Mouse (Mus musculus): ENCODE measurements around the gene Ascc1. TPM values are rescaled to one million over a fixed set of nuclear protein-coding genes. Genes with fewer than 3 reads are reported as not detected.

The Ascc1 gene
- polyA plus RNA-seq, 1 experiment from 2014 or later, result 44.1 TPM

GRCm38 (mm10) chr10:60023751-60024150, 21.1 kb downstream of the Ascc1 start:
- WGBS, result 82% methylated on average over 1 of the region's 1 CpGs
- 0 out of 2 replicates have a peak, but pooled peaks have one; percentile 32 for ATAC-seq (replicated peaks; ENCODE audit: extremely low read depth, insufficient read depth, low FRiP score)
- H3K36me3 ChIP-seq (ENCODE audit: control insufficient read depth, insufficient read depth), result no peaks in the 10 kb centered on the region
- H3K4me3 ChIP-seq (ENCODE audit: low read length), result no peak overlapping the region
- no peaks in the 10 kb centered on the region for H3K27me3 ChIP-seq (ENCODE audit: control insufficient read depth, insufficient read depth, low read length)
- no peak overlapping the region for H3K4me2 ChIP-seq (ENCODE audit: low read depth, low read length)
- no peak overlapping the region for H3K9ac ChIP-seq (ENCODE audit: low read length)
- no peaks in the 10 kb centered on the region for H3K9me3 ChIP-seq (replicated peaks; ENCODE audit: control insufficient read depth, low read length)
- H3K27ac ChIP-seq (ENCODE audit: low read length), result no peak overlapping the region
- H3K4me1 ChIP-seq (ENCODE audit: control insufficient read depth, insufficient read depth, low read length), result no peaks in the 10 kb centered on the region

- no peak for ATAC-seq (replicated peaks; ENCODE audit: extremely low read depth, insufficient read depth, low FRiP score)
- 57% methylated on average over 13 of the region's 13 CpGs for WGBS
- no peak overlapping the region for H3K4me2 ChIP-seq (ENCODE audit: low read depth, low read length)
- H3K4me1 ChIP-seq (ENCODE audit: control insufficient read depth, insufficient read depth, low read length), result no peaks in the 10 kb centered on the region; the same call in 1 of the 2 replicates
- no peaks in the 10 kb centered on the region for H3K27me3 ChIP-seq (ENCODE audit: control insufficient read depth, insufficient read depth, low read length)
- no peak overlapping the region for H3K4me3 ChIP-seq (ENCODE audit: low read length)
- no peaks in the 10 kb centered on the region for H3K36me3 ChIP-seq (ENCODE audit: control insufficient read depth, insufficient read depth)
- H3K27ac ChIP-seq (ENCODE audit: low read length), result no peak overlapping the region
- H3K9ac ChIP-seq (ENCODE audit: low read length), result no peak overlapping the region
- H3K9me3 ChIP-seq (replicated peaks; ENCODE audit: control insufficient read depth, low read length), result no peaks in the 10 kb centered on the region
Observed at GRCm38 (mm10) chr10:60026759-60027395, 24.3 kb downstream of the Ascc1 start.

DNA sequence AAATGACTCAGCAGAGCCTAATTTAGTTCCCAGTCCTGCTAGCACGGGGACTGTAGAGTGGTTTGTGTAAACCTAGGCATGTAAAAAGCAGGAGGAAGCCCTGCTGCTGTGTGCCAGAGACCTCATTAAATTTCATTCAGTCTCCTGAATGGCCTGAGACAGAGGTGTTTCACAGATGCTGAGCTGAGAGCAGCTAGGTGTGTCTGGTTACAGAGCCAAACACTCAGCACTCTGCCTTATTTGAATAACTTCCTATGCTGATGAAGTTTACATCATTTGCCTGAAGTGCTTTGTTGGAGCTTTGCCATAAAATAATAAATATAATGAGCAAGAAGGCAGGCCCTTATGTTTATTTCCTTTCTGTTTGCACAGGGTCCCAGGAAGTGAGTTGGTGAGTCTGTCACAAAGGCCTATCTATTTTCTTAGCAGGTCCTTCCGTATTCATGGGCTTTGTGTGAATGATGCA, 25.0 kb downstream of the Ascc1 start:
- H3K9me3 ChIP-seq (replicated peaks; ENCODE audit: control insufficient read depth, low read length), result no peaks in the 10 kb centered on the region

GRCm38 (mm10) chr10:60028181-60028580, 25.6 kb downstream of the Ascc1 start:
- no peaks in the 10 kb centered on the region for H3K9me3 ChIP-seq (replicated peaks; ENCODE audit: control insufficient read depth, low read length)
- peaks cover 5% of the 10 kb centered on the region for H3K4me1 ChIP-seq (ENCODE audit: control insufficient read depth, insufficient read depth, low read length)
- no peak overlapping the region for H3K27ac ChIP-seq (ENCODE audit: low read length)
- H3K27me3 ChIP-seq (ENCODE audit: control insufficient read depth, insufficient read depth, low read length), result no peaks in the 10 kb centered on the region
- H3K36me3 ChIP-seq (ENCODE audit: control insufficient read depth, insufficient read depth), result no peaks in the 10 kb centered on the region
- no peak overlapping the region for H3K9ac ChIP-seq (ENCODE audit: low read length)
- 74% methylated on average over 7 of the region's 7 CpGs for WGBS
- H3K4me3 ChIP-seq (ENCODE audit: low read length), result no peak overlapping the region
- H3K4me2 ChIP-seq (ENCODE audit: low read depth, low read length), result no peak overlapping the region
- no peak for ATAC-seq (replicated peaks; ENCODE audit: extremely low read depth, insufficient read depth, low FRiP score)

More for the DNA sequence above, 25.0 kb downstream of the Ascc1 start:
- no peak overlapping the region for H3K4me3 ChIP-seq (ENCODE audit: low read length)
- H3K4me1 ChIP-seq (ENCODE audit: control insufficient read depth, insufficient read depth, low read length), result peaks cover 4% of the 10 kb centered on the region
- H3K4me2 ChIP-seq (ENCODE audit: low read depth, low read length), result no peak overlapping the region
- WGBS, result 60% methylated on average over 2 of the region's 2 CpGs
- no peak for ATAC-seq (replicated peaks; ENCODE audit: extremely low read depth, insufficient read depth, low FRiP score)
- no peak overlapping the region for H3K27ac ChIP-seq (ENCODE audit: low read length)
- H3K27me3 ChIP-seq (ENCODE audit: control insufficient read depth, insufficient read depth, low read length), result no peaks in the 10 kb centered on the region
- no peaks in the 10 kb centered on the region for H3K36me3 ChIP-seq (ENCODE audit: control insufficient read depth, insufficient read depth)
- no peak overlapping the region for H3K9ac ChIP-seq (ENCODE audit: low read length)

GRCm38 (mm10) chr10:60028979-60029378, 26.4 kb downstream of the Ascc1 start:
- peaks cover 6% of the 10 kb centered on the region for H3K4me1 ChIP-seq (ENCODE audit: control insufficient read depth, insufficient read depth, low read length)
- H3K36me3 ChIP-seq (ENCODE audit: control insufficient read depth, insufficient read depth), result no peaks in the 10 kb centered on the region
- no peak overlapping the region for H3K27ac ChIP-seq (ENCODE audit: low read length)
- no peak for ATAC-seq (replicated peaks; ENCODE audit: extremely low read depth, insufficient read depth, low FRiP score)
- H3K9me3 ChIP-seq (replicated peaks; ENCODE audit: control insufficient read depth, low read length), result no peaks in the 10 kb centered on the region
- H3K4me2 ChIP-seq (ENCODE audit: low read depth, low read length), result no peak overlapping the region
- no peaks in the 10 kb centered on the region for H3K27me3 ChIP-seq (ENCODE audit: control insufficient read depth, insufficient read depth, low read length)
- no peak overlapping the region for H3K9ac ChIP-seq (ENCODE audit: low read length)
- 69% methylated on average over 7 of the region's 7 CpGs for WGBS
- H3K4me3 ChIP-seq (ENCODE audit: low read length), result no peak overlapping the region

DNA sequence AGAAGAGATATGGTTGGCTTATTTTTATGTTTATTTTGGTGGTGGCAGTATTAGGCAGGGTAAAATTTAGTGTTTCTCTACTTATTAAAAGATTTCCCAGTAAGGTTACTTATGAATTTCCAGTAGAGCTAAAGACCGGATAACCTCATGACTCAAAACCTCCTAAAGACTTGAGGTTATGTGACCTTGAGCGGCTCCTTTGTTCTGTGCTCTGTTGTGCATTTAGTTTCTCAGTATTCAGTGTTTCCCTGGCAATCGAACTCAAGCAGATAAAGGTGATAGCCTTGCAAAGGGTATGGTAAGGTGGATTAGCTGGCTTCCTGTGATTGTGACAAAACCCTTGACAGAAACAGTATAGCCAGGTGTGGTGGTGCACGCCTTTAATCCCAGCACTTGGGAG, 26.8 kb downstream of the Ascc1 start:
- Histone ChIP-seq H3K27me3 (ENCODE audit: control insufficient read depth, insufficient read depth, low read length) (no peaks in the 10 kb centered on the region), H3K27ac (ENCODE audit: low read length) (no peak overlapping the region), H3K9me3 (replicated peaks; ENCODE audit: control insufficient read depth, low read length) (no peaks in the 10 kb centered on the region), H3K9ac (ENCODE audit: low read length) (no peak overlapping the region), H3K4me3 (ENCODE audit: low read length) (no peak overlapping the region), H3K36me3 (ENCODE audit: control insufficient read depth, insufficient read depth) (no peaks in the 10 kb centered on the region), H3K4me2 (ENCODE audit: low read depth, low read length) (no peak overlapping the region), H3K4me1 (ENCODE audit: control insufficient read depth, insufficient read depth, low read length) (peaks cover 6% of the 10 kb centered on the region)
- ATAC-seq (replicated peaks; ENCODE audit: extremely low read depth, insufficient read depth, low FRiP score), result no peak
- 89% methylated on average over 4 of the region's 4 CpGs for WGBS

DNA sequence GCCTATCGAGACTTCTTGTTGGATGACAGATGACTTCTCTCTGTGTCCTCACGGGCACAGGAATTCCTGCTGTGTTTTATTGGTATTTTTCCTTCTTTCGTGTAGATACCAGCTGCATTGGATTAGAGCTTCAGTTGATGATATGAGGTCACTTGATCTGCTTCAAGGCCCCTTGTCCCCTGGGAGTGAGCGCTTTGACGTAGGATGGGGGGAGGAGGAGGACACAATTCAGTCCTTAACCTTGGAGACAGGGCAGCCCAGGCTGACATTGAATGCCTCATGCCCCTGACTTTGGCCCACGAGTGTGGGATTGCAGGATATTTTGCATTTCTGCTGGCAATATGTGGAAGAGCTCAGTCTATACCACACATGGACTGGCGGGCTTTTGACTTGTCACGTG, 29.0 kb downstream of the Ascc1 start:
- Histone ChIP-seq H3K4me2 (ENCODE audit: low read depth, low read length) (no peak overlapping the region), H3K4me1 (ENCODE audit: control insufficient read depth, insufficient read depth, low read length) (peaks cover 6% of the 10 kb centered on the region), H3K36me3 (ENCODE audit: control insufficient read depth, insufficient read depth) (no peaks in the 10 kb centered on the region), H3K27me3 (ENCODE audit: control insufficient read depth, insufficient read depth, low read length) (no peaks in the 10 kb centered on the region), H3K9me3 (replicated peaks; ENCODE audit: control insufficient read depth, low read length) (no peaks in the 10 kb centered on the region), H3K9ac (ENCODE audit: low read length) (no peak overlapping the region), H3K27ac (ENCODE audit: low read length) (no peak overlapping the region), H3K4me3 (ENCODE audit: low read length) (no peak overlapping the region)
- 78% methylated on average over 8 of the region's 8 CpGs for WGBS
- ATAC-seq (replicated peaks; ENCODE audit: extremely low read depth, insufficient read depth, low FRiP score), result no peak

GRCm38 (mm10) chr10:60031985-60032384, 29.4 kb downstream of the Ascc1 start:
- Histone ChIP-seq H3K4me1 (ENCODE audit: control insufficient read depth, insufficient read depth, low read length) (peaks cover 6% of the 10 kb centered on the region), H3K9me3 (replicated peaks; ENCODE audit: control insufficient read depth, low read length) (no peaks in the 10 kb centered on the region), H3K36me3 (ENCODE audit: control insufficient read depth, insufficient read depth) (no peaks in the 10 kb centered on the region), H3K27ac (ENCODE audit: low read length) (no peak overlapping the region), H3K9ac (ENCODE audit: low read length) (no peak overlapping the region), H3K4me2 (ENCODE audit: low read depth, low read length) (no peak overlapping the region), H3K4me3 (ENCODE audit: low read length) (no peak overlapping the region), H3K27me3 (ENCODE audit: control insufficient read depth, insufficient read depth, low read length) (no peaks in the 10 kb centered on the region)
- ATAC-seq (replicated peaks; ENCODE audit: extremely low read depth, insufficient read depth, low FRiP score), result no peak
- 58% methylated on average over 2 of the region's 2 CpGs for WGBS

DNA sequence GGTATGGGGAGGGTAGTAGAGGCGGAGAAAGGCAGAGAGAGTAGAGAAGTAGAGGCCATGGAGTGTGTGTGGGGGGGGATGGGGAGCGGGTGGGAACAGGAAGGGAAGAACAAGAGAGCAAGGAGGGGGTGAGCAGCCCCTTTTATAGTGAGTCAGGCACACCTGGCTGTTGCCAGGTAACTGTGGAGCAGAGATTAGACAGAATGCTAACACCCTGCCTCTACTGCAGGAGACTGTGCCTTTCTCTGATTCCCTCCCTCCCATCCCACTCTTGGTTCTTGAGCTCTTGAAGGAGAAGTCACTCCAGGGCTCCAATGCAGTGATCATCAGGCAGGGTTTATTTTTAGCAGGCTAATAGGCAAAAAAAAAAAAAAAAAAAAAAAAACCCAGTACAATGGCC, 30.0 kb downstream of the Ascc1 start:
- no peak overlapping the region for H3K4me2 ChIP-seq (ENCODE audit: low read depth, low read length)
- peaks cover 6% of the 10 kb centered on the region for H3K4me1 ChIP-seq (ENCODE audit: control insufficient read depth, insufficient read depth, low read length)
- WGBS, result 79% methylated on average over 2 of the region's 2 CpGs
- no peaks in the 10 kb centered on the region for H3K27me3 ChIP-seq (ENCODE audit: control insufficient read depth, insufficient read depth, low read length)
- H3K36me3 ChIP-seq (ENCODE audit: control insufficient read depth, insufficient read depth), result no peaks in the 10 kb centered on the region
- H3K27ac ChIP-seq (ENCODE audit: low read length), result no peak overlapping the region
- H3K4me3 ChIP-seq (ENCODE audit: low read length), result no peak overlapping the region
- no peak overlapping the region for H3K9ac ChIP-seq (ENCODE audit: low read length)
- no peaks in the 10 kb centered on the region for H3K9me3 ChIP-seq (replicated peaks; ENCODE audit: control insufficient read depth, low read length)
- no peak for ATAC-seq (replicated peaks; ENCODE audit: extremely low read depth, insufficient read depth, low FRiP score)
